Mouse (Mus musculus): ENCODE measurements around the gene Pex5l. TPM values are rescaled to one million over a fixed set of nuclear protein-coding genes. Genes with fewer than 3 reads are reported as not detected.

The Pex5l gene
- total and polyA plus RNA-seq, 2 experiments from 2014 or later: 0.15 to 1.5 TPM

- no peaks in the 10 kb centered on the region for H3K27me3 ChIP-seq (ENCODE audit: control insufficient read depth, insufficient read depth, low read length)
- H3K9me3 ChIP-seq (replicated peaks; ENCODE audit: control insufficient read depth, low read length): no peaks in the 10 kb centered on the region
- H3K9ac ChIP-seq (replicated peaks; ENCODE audit: low read depth, low read length): no peak overlapping the region
- no peak overlapping the region for H3K27ac ChIP-seq (ENCODE audit: low read depth)
- DNase-seq (ENCODE audit: low spot score) (no peak), ATAC-seq (ENCODE audit: insufficient read depth, low read depth) (no peak)
- H3K4me1 ChIP-seq (ENCODE audit: control insufficient read depth, insufficient read depth): peaks cover 39% of the 10 kb centered on the region
- no peak overlapping the region for H3K4me3 ChIP-seq (ENCODE audit: low read depth, low read length)
- TF ChIP-seq CTCF (IDR thresholded peaks at IDR 0.05; ENCODE audit: low read depth) (no peak), EP300 (IDR thresholded peaks at IDR 0.05; ENCODE audit: low read depth) (no peak)
- H3K36me3 ChIP-seq (replicated peaks; ENCODE audit: control insufficient read depth, insufficient read depth, low read length): peaks cover 23% of the 10 kb centered on the region
- no peak overlapping the region for H3K4me2 ChIP-seq (ENCODE audit: low read depth, low read length)
- WGBS: 83% methylated on average over 1 of the region's 1 CpGs
Measured at GRCm38 (mm10) chr3:32904599-32904998, 238.4 kb downstream of the Pex5l start.

GRCm38 (mm10) chr3:32903462-32903861 lies 239.6 kb downstream of the Pex5l start:
- Histone ChIP-seq H3K4me3 (ENCODE audit: low read depth, low read length) (no peak overlapping the region), H3K27me3 (ENCODE audit: control insufficient read depth, insufficient read depth, low read length) (no peaks in the 10 kb centered on the region), H3K9me3 (replicated peaks; ENCODE audit: control insufficient read depth, low read length) (no peaks in the 10 kb centered on the region), H3K4me2 (ENCODE audit: low read depth, low read length) (no peak overlapping the region), H3K36me3 (replicated peaks; ENCODE audit: control insufficient read depth, insufficient read depth, low read length) (peaks cover 23% of the 10 kb centered on the region), H3K9ac (replicated peaks; ENCODE audit: low read depth, low read length) (no peak overlapping the region), H3K4me1 (ENCODE audit: control insufficient read depth, insufficient read depth) (peaks cover 28% of the 10 kb centered on the region), H3K27ac (ENCODE audit: low read depth) (no peak overlapping the region)
- WGBS: 51% methylated on average over 4 of the region's 4 CpGs
- ATAC-seq (ENCODE audit: insufficient read depth, low read depth) (no peak), DNase-seq (ENCODE audit: low spot score) (no peak)
- TF ChIP-seq EP300 (IDR thresholded peaks at IDR 0.05; ENCODE audit: low read depth): no peak
- TF ChIP-seq CTCF (IDR thresholded peaks at IDR 0.05; ENCODE audit: low read depth): no peak

Measured in heart, postnatal 0 days (tissue).